Mouse (Mus musculus) testis, adult 2 months (tissue): ENCODE measurements around the gene Cldn7. TPM values are rescaled to one million over a fixed set of nuclear protein-coding genes. Genes with fewer than 3 reads are reported as not detected.

ENCODE experiments used
- H3K27ac ChIP-seq: fragments of 200-500 bp; 2 replicates; pipeline ENCODE4 v1.5.1; 2012; ENCODE audit warnings: low read depth, low read length; ENCODE audit not compliant: control insufficient read depth, insufficient read depth
- H3K27me3 ChIP-seq: fragments of 200-500 bp; 2 replicates; pipeline ENCODE4 v1.6.1; 2012; ENCODE audit warnings: mild to moderate bottlenecking, low read length, moderate library complexity; ENCODE audit not compliant: control insufficient read depth, insufficient read depth
- H3K36me3 ChIP-seq: fragments of 200-500 bp; 2 replicates; pipeline ENCODE4 v1.6.1; 2012; ENCODE audit warnings: mild to moderate bottlenecking, low read length; ENCODE audit not compliant: control insufficient read depth, insufficient read depth
- H3K4me1 ChIP-seq: fragments of 200-500 bp; 2 replicates; pipeline ENCODE4 v1.6.1; 2012; ENCODE audit warnings: low read length; ENCODE audit not compliant: control insufficient read depth, insufficient read depth
- H3K4me3 ChIP-seq: fragments of 200-500 bp; 2 replicates; pipeline ENCODE4 v1.5.1; 2012; ENCODE audit warnings: low read depth, mild to moderate bottlenecking, low read length, moderate library complexity, mixed read lengths; ENCODE audit not compliant: control insufficient read depth
- CTCF ChIP-seq: fragments of 200-500 bp; IDR thresholded peaks from 2 replicates; pipeline ENCODE4 v1.5.1; 2012; ENCODE audit warnings: low read depth, mild to moderate bottlenecking, inconsistent platforms, low read length, moderate library complexity; ENCODE audit not compliant: control insufficient read depth, insufficient read depth, insufficient replicate concordance
- POLR2A ChIP-seq: fragments of 200-500 bp; IDR thresholded peaks from 2 replicates; pipeline ENCODE4 v1.6.1; 2012; ENCODE audit warnings: low read depth, mild to moderate bottlenecking, inconsistent platforms, low read length, moderate library complexity; ENCODE audit not compliant: control insufficient read depth
- polyA plus RNA-seq: library from polyadenylated mRNA; depleted of rRNA; stranded (reverse); fragments of >200 nt; gene quantifications from 2 replicates; pipeline ENCODE4 v1.2.3, GENCODE M21; 2012

Cldn7 gene
- polyA plus RNA-seq, 1 experiment: 3.0 TPM

GRCm38 (mm10) chr11:69919053-69919452, 45.5 kb upstream of the Cldn7 start:
- TF ChIP-seq CTCF (no peak), POLR2A (no peak)
- Histone ChIP-seq H3K4me1 (peaks cover 16% of the 10 kb centered on the region), H3K36me3 (peaks cover 7% of the 10 kb centered on the region), H3K4me3 (peak overlapping the region; percentile 98), H3K27ac (peak overlapping the region; percentile 98), H3K27me3 (no peaks in the 10 kb centered on the region)

- no peaks in the 10 kb centered on the region for H3K27me3 ChIP-seq
- peaks cover 7% of the 10 kb centered on the region for H3K36me3 ChIP-seq
- TF ChIP-seq CTCF (no peak), POLR2A (no peak)
- peak overlapping the region; percentile 98 for H3K4me3 ChIP-seq
- peak overlapping the region; percentile 98 for H3K27ac ChIP-seq
- H3K4me1 ChIP-seq: peaks cover 14% of the 10 kb centered on the region
Measured at GRCm38 (mm10) chr11:69919661-69920265, 44.8 kb upstream of the Cldn7 start.

DNA sequence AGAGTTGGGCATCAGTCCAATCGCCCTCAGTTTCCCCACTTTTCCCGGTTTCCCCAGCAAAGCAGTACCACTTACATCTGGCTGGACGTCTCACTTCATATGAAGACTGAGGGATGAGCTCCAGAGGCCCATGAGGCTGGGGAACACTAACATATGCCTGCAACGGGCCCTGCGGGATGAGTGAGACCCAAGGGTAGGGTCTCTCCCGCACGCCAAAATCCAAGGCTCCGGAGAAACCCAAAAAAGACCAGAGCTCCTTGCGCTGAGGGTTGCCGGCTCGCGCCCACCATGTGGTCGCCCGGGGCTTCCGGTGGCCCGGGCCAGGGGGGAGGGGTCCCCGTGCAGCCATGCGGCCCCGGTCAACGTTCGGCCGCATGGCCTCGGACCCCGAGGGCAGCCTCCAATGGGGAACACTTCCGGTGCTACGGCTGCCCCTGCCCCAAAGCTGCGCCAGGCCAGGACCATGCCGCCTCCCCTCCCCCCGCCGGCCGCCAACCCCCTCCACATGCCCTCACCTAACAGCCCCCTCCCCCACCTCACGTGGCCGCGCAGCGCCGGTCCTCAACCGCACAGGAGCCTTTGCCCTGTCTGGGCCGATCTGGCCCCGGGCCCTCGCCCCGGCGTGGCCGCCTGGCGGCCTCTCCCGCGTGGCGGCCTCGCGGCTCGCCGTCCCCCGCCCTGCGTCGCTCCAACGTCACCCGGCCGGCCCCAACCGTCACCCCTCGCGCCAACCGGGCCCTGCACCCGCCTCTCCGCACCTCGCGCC, 44.1 kb upstream of the Cldn7 start:
- peak overlapping the region; percentile 98 for H3K27ac ChIP-seq
- no peaks in the 10 kb centered on the region for H3K27me3 ChIP-seq
- peaks cover 7% of the 10 kb centered on the region for H3K36me3 ChIP-seq
- peak; percentile 11; the same call in 1 of the 2 replicates for TF ChIP-seq POLR2A
- TF ChIP-seq CTCF: no peak
- H3K4me1 ChIP-seq: peaks cover 11% of the 10 kb centered on the region
- H3K4me3 ChIP-seq: peak overlapping the region; percentile 98

- Histone ChIP-seq H3K27me3 (no peaks in the 10 kb centered on the region), H3K36me3 (peaks cover 7% of the 10 kb centered on the region), H3K4me3 (peak within 1 kb of the TSS; percentile 98), H3K27ac (peak within 1 kb of the TSS; percentile 98), H3K4me1 (peaks cover 11% of the 10 kb centered on the region)
- TF ChIP-seq POLR2A (peak; percentile 96), CTCF (peak; percentile 56; the same call in 1 of the 2 replicates)
Measured at GRCm38 (mm10) chr11:69921114-69922011, 43.2 kb upstream of the Cldn7 start, which contains the start of gene Eif5a. Gene Eif5a (minus strand): TSS chr11:69921958.

- TF ChIP-seq CTCF (no peak), POLR2A (no peak)
- H3K4me3 ChIP-seq: peak overlapping the region; percentile 88
- H3K36me3 ChIP-seq: peaks cover 7% of the 10 kb centered on the region
- H3K4me1 ChIP-seq: peaks cover 11% of the 10 kb centered on the region
- no peaks in the 10 kb centered on the region for H3K27me3 ChIP-seq
- peak overlapping the region; percentile 96 for H3K27ac ChIP-seq
Measured at GRCm38 (mm10) chr11:69922012-69922756, 42.4 kb upstream of the Cldn7 start.

DNA sequence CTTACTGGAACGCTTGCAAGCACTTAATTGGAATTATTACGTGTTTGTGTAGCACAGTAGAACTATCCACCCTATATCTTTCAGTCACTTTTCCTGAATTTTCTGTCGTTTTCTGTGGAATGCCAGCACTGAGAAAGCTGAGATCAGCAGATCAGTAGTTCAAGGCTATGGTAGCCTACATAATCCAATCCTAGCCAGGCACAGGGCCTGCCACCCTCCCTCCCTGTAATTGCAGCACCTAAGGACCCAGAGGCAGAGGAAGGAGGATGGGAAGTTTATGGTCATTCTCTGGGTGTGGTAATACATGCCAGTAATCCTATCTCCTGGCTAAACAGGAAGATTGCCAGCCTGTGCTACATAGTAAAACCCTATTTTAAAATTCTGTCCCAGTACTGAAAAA, 41.8 kb upstream of the Cldn7 start:
- Histone ChIP-seq H3K4me1 (peaks cover 11% of the 10 kb centered on the region), H3K4me3 (peak overlapping the region; percentile 64; the same call in 1 of the 2 replicates), H3K27me3 (no peaks in the 10 kb centered on the region), H3K36me3 (peaks cover 7% of the 10 kb centered on the region), H3K27ac (peak overlapping the region; percentile 96)
- no peak for TF ChIP-seq POLR2A
- no peak for TF ChIP-seq CTCF
